Mouse (Mus musculus): Measurements from ENCODE around the gene Akt1s1.

Akt1s1 gene

GRCm38 (mm10) chr7:44853596-44854355, 5.0 kb downstream of the Akt1s1 start:
- DNase-seq (ENCODE audit: low spot score): no peak

GRCm38 (mm10) chr7:44854356-44855031, 5.7 kb downstream of the Akt1s1 start:
- peak; percentile 89 for DNase-seq (ENCODE audit: low spot score)

- no peak for DNase-seq (ENCODE audit: low spot score)
Observed at GRCm38 (mm10) chr7:44855036-44855435, 6.2 kb downstream of the Akt1s1 start.

DNA sequence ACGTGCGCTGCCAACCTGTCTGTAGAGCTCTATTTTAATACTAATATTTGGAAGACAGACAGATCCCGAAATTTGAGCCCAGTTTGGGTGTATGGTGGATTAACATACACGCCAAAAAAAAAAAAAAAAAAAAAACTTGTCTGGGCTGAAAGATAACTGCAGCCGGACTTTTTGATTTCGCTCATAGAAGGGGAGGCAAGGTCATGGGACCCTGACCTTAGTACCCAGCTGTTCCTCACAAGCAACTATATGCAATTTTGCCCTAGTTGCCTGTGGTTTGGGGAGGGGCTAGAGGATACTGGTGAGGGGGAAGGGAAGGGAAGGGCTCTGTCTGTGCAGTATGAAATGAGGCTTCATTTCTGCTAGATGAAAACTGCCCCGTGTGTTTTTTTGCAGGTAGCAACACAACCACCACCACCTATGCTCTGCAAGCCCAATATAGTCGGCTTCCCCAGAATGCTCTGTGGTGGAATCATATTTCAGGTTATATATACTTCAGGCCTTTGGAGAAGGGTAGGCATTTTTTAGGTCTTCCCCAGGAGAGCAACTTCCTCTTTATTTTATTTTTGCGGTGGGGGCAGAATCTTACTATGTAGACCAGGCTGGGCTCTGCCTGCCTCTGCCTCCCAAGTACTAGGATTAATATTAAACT, 7.6 kb downstream of the Akt1s1 start:
- no peak for DNase-seq (ENCODE audit: low spot score)

GRCm38 (mm10) chr7:44857042-44857552, 8.3 kb downstream of the Akt1s1 start, which contains the start of gene Pnkp:
Gene Pnkp, plus strand, starts transcription at chr7:44857139.
- peak; percentile 84 for DNase-seq (ENCODE audit: low spot score)

GRCm38 (mm10) chr7:44857905-44858304, 9.1 kb downstream of the Akt1s1 start:
- DNase-seq (ENCODE audit: low spot score): no peak

- DNase-seq (ENCODE audit: low spot score): no peak
Observed at GRCm38 (mm10) chr7:44859896-44860295, 11.1 kb downstream of the Akt1s1 start.

DNA sequence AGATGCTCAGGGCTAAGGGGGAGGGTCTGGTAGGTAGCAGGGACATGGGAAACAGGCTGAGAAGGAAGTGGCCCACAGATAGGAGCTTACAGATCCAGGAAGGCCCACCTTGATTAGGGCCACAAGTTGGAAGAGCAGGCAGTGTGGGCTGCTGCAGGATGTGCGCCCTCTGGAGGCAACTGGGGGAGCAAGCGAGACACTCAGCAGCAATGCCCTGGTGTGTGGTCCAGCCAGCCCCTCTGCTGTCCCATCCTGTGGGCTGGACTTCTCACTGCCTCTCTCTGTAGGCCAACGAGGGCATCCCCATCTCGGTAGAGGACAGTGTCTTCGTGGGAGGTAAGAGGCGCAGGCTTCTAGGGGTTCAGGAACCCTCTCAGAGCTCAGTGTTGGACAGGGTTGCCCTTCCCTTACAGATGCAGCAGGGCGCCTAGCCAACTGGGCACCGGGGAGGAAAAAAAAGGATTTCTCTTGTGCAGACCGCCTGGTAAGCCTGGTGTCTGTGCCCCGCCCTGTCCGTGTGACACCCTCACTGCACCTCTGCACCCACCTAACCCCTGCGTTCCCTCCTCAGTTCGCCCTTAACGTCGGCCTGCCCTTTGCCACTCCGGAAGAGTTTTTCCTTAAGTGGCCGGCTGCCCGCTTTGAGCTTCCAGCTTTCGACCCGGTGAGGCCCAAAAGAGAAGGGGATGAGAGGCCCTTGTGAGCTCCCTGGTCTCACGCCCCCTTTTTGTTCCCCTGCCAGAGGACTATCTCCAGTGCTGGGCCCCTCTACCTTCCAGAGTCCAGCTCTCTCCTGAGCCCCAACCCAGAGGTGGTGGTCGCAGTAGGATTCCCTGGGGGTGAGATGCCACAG, 12.0 kb downstream of the Akt1s1 start:
- DNase-seq (ENCODE audit: low spot score): peak; percentile 72

GRCm38 (mm10) chr7:44861429-44861816, 12.6 kb downstream of the Akt1s1 start:
- no peak for DNase-seq (ENCODE audit: low spot score)

DNA sequence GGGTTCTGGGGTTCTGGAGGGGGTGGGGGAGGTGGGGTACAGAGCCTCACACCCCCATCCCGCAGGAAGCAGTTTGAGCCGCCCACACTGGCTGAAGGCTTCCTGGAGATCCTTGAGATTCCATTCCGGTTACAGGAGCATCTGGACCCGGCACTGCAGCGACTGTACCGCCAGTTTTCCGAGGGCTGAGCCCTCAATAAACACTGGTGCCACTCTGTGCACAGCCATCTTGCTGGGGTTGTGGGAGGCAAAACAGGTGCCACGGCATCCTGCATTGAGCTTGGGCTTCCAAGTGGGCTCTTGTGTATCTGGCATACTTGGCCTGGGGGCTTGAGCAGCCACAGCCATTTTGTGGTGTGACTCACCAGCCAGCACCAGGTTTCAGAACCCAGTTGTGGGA, 13.6 kb downstream of the Akt1s1 start:
- DNase-seq (ENCODE audit: low spot score): no peak

DNA sequence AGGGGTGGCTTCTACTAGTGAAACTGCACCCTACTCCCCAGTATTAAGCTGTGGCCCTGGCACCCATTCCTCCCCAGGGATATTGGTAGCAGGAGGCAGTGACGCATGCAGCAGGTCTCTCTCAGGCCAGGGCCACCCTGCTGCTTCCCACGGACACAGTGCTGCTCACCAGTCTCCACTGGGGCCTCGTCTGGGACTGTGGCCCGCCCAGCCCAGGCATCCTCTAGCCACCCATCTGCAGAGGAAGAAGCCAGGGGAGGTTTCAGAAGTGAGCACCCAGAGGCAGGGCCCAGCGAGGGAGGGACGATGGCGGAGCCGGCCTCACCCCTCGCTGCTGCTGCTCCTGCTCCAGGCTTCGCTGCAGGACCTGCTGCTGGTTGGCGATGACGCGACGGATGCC, 14.4 kb downstream of the Akt1s1 start:
- no peak for DNase-seq (ENCODE audit: low spot score)

GRCm38 (mm10) chr7:44863982-44864494, 15.2 kb downstream of the Akt1s1 start:
- no peak for DNase-seq (ENCODE audit: low spot score)

GRCm38 (mm10) chr7:44864595-44865542, 16.1 kb downstream of the Akt1s1 start:
- DNase-seq (ENCODE audit: low spot score): no peak

DNA sequence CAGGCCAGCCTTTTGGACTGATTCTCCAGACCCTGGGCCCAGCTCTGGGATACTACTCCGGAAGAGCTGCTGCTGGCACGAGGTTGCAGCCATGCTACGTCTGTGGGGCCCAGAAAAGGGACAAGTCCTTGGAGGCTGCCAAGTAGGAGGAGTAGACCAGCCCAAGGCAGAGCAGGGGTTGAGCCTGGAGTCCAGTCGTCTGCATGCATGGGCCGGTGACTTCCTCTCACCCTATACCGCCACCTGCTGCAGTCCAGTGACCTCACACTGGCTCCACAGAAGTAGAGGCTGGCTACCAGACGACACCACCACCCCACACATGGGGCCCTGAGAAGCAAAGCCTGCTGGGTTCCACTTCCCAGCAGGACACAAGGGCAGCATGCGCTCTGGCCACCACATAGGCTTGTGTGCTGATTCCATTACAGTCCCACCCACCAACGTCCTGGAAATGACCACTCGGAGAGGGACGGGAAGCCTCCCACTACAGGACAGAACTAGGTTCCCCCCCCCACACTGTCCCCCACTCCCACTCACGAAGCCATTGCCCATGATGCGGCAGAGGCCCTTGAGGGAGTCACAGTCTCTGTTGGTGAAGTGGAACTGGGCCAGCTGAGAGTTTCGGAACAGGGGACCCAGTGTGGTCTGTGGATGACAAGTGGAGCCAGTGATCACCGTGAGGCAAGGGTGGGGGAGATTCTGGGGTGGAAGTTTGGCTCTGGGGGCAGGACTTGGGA, 17.7 kb downstream of the Akt1s1 start:
- peak; percentile 74 for DNase-seq (ENCODE audit: low spot score)

DNA sequence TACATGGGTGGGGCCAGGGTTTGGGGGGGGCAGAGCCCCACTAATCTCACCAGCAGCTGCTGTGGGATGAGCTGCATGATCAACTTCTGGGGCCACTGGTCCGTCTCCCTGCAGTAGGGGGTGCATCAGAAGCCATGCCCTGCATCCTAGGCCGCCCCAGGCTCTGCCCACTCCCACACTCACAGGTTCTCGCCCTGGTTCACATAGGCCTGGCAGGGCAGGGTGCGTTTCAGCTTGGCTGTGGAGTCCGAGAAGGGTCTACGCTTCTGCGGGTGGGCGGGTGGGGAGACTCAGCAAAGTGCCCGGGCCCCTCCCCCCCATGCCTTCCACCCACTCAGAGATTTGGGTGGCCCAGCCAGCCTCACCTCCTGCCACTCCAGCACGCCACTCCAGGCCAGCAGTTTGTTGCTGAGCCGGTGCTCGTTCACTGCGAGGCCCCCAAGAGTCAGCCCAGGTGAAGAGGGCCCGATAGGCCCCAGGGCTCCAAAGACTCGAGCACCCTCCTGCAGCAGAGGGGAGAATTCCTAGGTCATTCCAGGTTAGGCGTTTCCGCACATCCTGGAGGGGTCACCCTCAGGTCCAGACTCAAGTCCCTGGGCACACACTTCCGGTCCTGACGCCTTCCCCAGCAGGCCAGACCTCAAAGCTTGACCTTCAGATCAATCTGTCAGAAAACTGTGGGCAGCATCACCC, 18.4 kb downstream of the Akt1s1 start:
- DNase-seq (ENCODE audit: low spot score): no peak

DNA sequence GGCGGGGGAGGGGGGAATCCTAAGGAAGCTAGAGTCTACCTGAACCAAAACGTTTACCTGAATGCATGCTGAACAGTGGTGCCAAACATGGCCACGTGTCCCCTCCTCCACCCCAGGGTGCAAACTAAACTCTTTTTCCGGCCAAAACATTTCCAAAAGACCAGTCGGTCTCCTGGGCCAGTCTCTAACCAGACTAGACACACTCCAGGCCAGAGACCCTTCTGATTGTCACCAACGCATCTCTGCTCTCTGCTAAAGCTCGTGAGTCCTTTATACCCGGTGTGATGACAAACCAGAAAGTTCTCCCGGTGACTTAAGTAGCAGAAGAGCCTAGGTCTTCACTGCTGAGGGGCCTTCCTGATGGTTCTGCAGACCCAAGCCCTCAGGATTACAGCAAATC, 19.0 kb downstream of the Akt1s1 start:
- no peak for DNase-seq (ENCODE audit: low spot score)

DNA sequence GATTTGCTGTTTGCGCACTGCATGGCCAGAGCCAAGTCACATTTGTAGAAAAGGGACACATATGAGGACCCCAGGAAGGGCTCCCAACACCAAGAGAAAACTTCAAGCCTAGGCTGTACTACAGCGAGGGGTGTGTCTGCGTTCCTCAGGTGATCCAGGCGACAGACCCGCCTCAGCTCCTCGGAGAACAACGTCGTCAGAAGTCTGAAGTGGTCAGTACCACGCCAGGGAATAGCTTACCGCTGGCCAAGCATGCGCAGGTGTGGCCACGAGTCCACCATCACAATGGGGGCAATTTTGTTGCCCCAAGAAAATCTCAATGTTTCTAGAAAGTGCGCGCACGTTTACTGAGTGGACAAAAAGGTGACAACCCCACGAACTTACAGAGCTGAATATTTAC, 19.7 kb downstream of the Akt1s1 start:
- no peak for DNase-seq (ENCODE audit: low spot score)

- DNase-seq (ENCODE audit: low spot score): peak; percentile 77
Observed at GRCm38 (mm10) chr7:44868919-44869696, 20.3 kb downstream of the Akt1s1 start.

Measured in urinary bladder, postnatal 14 days (tissue).